Mouse (Mus musculus) neutrophil, adult 83 days (primary cell): ENCODE data around the gene Lrrc46. TPM values are rescaled to one million over a fixed set of nuclear protein-coding genes. Genes with fewer than 3 reads are reported as not detected.

Experiments
- total RNA-seq, 2 experiments: library from RNA; stranded (reverse); gene quantifications; one replicate each; pipeline ENCODE4 v1.2.4; 2023

The Lrrc46 gene
- under 1 TPM; 0.68 to 0.90 TPM for total RNA-seq

DNA sequence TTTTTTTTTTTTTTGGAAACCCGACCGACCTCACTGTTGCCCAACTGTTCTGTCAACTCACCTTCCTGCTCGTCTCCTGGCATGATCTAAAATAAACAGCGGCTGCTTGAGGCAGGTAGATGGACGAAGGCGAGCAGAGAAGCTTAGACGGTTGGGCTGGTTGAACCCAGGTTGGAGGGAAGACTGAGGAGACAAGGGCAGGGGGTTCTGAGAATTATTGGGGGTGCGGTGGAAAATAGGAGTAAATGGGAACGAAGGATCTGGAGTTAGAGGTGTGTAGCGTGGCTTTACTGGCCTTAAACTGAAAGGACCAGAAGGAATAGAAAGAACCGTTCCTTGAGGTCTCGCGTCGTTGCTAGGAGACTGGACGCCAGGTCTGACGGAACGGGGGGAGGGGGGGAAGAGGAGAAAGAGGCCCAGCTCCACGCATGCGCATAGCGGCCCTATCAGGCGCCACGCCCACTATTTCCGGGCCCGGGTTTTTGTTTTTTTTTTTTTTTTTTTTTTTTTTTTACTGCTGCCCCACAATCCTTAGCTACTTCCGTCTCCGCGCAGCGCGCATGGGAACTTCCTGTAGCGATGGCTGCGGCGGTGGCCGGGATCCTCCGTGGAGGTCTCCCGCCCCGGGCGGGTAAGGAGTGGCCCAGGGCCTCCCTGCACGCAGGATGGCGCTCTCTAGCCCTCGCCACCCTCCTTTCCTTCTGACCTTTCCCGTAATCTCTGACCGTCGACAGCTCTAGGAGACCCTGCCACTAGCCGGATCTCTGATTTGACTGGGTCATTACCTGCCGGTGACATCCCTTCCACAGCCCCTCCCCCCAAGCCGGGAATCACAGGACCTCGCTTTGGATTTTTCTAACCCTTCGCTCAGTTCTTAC lies at the start of gene Lrrc46, which contains the start of gene Mrpl10:
Lrrc46 (minus strand) TSS at position 386 of the 878 bp plus-strand sequence.
Mrpl10 (plus strand) TSS at position 539 of the 878 bp plus-strand sequence.

DNA sequence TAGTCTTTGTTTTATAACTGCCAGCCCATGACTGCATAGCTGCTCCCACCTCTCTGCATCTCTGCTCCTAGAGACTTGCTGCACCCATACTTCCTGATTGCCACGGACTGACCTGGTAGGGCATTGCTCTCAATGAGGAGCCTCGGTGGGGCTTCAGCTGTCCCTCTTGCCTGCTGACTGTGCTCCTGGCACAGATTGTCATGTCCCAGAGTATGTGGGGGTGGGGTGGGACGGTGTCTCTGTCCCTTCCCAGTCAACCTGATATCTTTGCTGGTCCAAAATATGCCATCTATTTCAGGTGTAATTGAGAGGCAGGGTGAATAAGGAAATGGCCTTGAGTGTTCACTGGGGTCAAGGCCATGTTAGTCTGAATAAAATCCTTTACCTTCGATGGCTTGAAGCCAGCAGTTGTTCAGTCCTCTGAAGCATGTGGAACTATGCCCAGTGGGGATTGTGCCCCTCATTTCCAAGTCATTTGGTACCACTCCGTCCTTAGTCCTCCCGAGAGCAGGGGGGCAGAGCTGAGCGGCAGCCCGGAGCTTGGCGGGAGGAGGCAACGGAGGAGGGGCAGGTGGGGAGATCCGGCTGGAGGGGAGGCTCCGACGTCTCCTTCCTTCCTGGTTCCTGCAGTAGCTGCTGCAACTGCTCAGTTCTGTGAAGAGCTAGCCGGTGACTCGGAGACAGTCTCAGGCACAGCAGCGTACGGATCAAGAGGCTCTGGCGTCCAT lies 9.2 kb upstream of the Lrrc46 start, which contains the start of gene Osbpl7:
Osbpl7 (plus strand) TSS at position 413 of the 728 bp plus-strand sequence.

DNA sequence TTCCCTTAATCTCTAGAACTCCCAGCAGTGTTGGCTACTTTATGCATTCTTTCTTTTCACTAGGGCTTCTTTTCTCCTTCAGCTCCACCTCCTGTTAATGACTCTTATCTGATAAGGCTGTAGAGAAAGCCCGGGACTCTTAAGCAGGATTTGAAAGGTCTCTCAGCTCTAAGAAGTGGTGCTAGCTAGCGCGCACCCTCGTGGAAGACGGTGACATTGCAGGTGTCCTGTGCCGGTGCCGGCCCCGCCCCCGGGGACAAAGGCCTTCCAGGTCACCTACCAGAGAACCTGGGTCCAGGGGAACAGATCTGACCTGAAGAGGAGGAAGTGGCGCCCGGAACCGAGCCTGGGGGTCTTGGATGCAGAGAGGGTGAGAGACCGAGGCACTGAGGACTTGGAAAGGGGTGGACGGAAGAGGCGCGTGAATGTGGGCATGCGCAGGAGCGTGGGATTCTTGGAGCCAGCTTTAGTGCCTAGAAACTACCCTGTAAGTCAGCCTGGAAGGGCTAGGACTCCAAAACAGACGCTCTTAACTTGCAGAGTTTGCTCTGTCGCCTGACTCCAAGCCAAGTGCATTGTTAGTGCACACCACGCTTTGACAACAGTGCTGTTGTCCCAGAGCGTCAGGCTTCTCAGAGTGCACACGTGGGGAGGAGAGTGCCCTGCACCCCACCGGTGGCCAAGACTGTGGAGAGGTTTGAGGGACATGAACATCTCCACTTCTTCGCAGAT lies 11.4 kb downstream of the Lrrc46 start, which contains the start of gene Scrn2:
Scrn2 (plus strand) TSS at position 253 of the 732 bp plus-strand sequence.

DNA sequence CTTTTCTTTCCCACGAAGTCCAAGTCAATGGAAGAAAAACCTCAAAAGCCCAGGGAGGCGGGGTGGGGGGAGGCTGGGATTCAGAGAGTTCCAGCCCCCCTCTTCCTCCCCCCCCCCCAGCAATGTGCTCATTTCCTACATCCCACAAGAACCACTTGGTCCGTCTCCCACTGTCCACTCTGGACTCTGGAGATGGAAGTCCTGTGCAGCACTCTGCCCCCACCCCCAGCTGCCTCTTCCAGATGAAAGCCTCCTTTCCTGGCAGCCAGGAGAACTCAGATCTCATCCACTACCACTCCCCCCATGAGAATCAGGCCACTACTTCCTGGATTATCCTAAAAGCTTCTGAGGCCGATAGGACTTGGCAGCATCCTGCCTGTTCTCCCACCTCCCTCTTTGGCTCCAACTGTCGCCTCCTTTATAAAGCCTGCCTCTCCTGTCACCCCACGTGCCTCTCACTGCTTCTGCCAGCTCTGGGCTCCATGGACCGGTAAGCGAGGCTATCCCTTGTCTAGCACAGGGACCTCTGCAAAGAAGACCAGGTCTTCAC lies 28.0 kb downstream of the Lrrc46 start, which contains the start of gene Sp6:
Sp6 (plus strand) TSS at position 274 of the 550 bp plus-strand sequence.

Other genes with a start within 250 kb of the Lrrc46 start
- gene Nfe2l1, start 211.4 kb downstream of the Lrrc46 start, total RNA-seq, result 10 to 100 TPM; 40.3 to 46.2 TPM
- gene Copz2, start 191.5 kb downstream of the Lrrc46 start, total RNA-seq, result 1 to 10 TPM in 1 of 2 experiments, under 1 TPM in 1; 0.37 to 1.7 TPM
- gene Cdk5rap3, start 124.9 kb downstream of the Lrrc46 start, total RNA-seq, result 10 to 100 TPM; 40.4 to 40.6 TPM
- gene Prr15l, start 113.3 kb downstream of the Lrrc46 start, total RNA-seq, result under 1 TPM in 1 of 2 experiments, not detected in 1; 0.22 TPM
- gene Pnpo, start 97.4 kb downstream of the Lrrc46 start, total RNA-seq, result 10 to 100 TPM; 13.3 to 14.2 TPM
- gene Sp2, start 58.4 kb downstream of the Lrrc46 start, total RNA-seq, result 10 to 100 TPM; 34.4 to 34.8 TPM
- under 1 TPM in 1 of 2 experiments, not detected in 1; 0.13 TPM for gene Sp6, start 28.0 kb downstream of the Lrrc46 start, total RNA-seq
- 1 to 10 TPM; 2.3 to 2.5 TPM for gene Scrn2, start 11.5 kb downstream of the Lrrc46 start, total RNA-seq
- 10 to 100 TPM; 42.0 to 46.7 TPM for gene Mrpl10, start 153 bp upstream of the Lrrc46 start, total RNA-seq
- gene Osbpl7, start 9.2 kb upstream of the Lrrc46 start, total RNA-seq, result 10 to 100 TPM; 21.7 to 24.6 TPM
- gene Tbx21, start 73.9 kb upstream of the Lrrc46 start, total RNA-seq, result not detected
- 10 to 100 TPM; 42.9 to 43.5 TPM for gene Tbkbp1, start 110.1 kb upstream of the Lrrc46 start, total RNA-seq
- gene Kpnb1, start 146.5 kb upstream of the Lrrc46 start, total RNA-seq, result 10 to 100 TPM; 95.6 to 95.7 TPM
- 100 to 1,000 TPM; 126 to 162 TPM for gene Npepps, start 239.2 kb upstream of the Lrrc46 start, total RNA-seq